Mouse (Mus musculus): ENCODE measurements around the gene Prkcz. TPM values are rescaled to one million over a fixed set of nuclear protein-coding genes. Genes with fewer than 3 reads are reported as not detected.

Prkcz gene
- polyA plus RNA-seq, 2 experiments, result 0.99 to 1.7 TPM

GRCm38 (mm10) chr4:155325773-155326172 lies 35.4 kb downstream of the Prkcz start:
- no peaks in the 10 kb centered on the region for H3K36me3 ChIP-seq (replicated peaks; ENCODE audit: control insufficient read depth, insufficient read depth, low read depth)
- no peak for ATAC-seq (ENCODE audit: insufficient read depth)
- no peaks in the 10 kb centered on the region for H3K9me3 ChIP-seq (ENCODE audit: control insufficient read depth, low read length)
- H3K4me2 ChIP-seq (ENCODE audit: low read depth), result no peak overlapping the region
- no peaks in the 10 kb centered on the region for H3K27me3 ChIP-seq (ENCODE audit: control insufficient read depth, insufficient read depth, low read length)
- no peak overlapping the region for H3K4me3 ChIP-seq (ENCODE audit: insufficient read depth in 1 of 2, low read depth in 2 of 2, low read length in 2 of 2)
- H3K27ac ChIP-seq, result no peak overlapping the region
- H3K9ac ChIP-seq (replicated peaks), result no peak overlapping the region
- no peaks in the 10 kb centered on the region; a peak in 1 of 4 replicates for H3K4me1 ChIP-seq (replicated peaks; ENCODE audit: control insufficient read depth in 2 of 2, insufficient read depth in 2 of 2, low read length in 1 of 2)
- TF ChIP-seq CTCF (IDR thresholded peaks at IDR 0.05; ENCODE audit: low read depth), result no peak
- no peak for TF ChIP-seq EP300 (IDR thresholded peaks at IDR 0.05; ENCODE audit: low read depth)
- no peak for DNase-seq (ENCODE audit: low read depth in 3 of 3, low spot score in 3 of 3)
- WGBS (ENCODE audit: insufficient replicate concordance), result 48% methylated on average over 5 of the region's 5 CpGs

- no peaks in the 10 kb centered on the region for H3K36me3 ChIP-seq (replicated peaks; ENCODE audit: control insufficient read depth, insufficient read depth, low read depth)
- DNase-seq (ENCODE audit: low read depth in 3 of 3, low spot score in 3 of 3) (no peak), ATAC-seq (ENCODE audit: insufficient read depth) (no peak)
- H3K4me2 ChIP-seq (ENCODE audit: low read depth), result no peak overlapping the region
- TF ChIP-seq CTCF (IDR thresholded peaks at IDR 0.05; ENCODE audit: low read depth), result no peak
- no peak for TF ChIP-seq EP300 (IDR thresholded peaks at IDR 0.05; ENCODE audit: low read depth)
- H3K4me1 ChIP-seq (replicated peaks; ENCODE audit: control insufficient read depth in 2 of 2, insufficient read depth in 2 of 2, low read length in 1 of 2), result no peaks in the 10 kb centered on the region; a peak in 1 of 4 replicates
- H3K4me3 ChIP-seq (ENCODE audit: insufficient read depth in 1 of 2, low read depth in 2 of 2, low read length in 2 of 2), result no peak overlapping the region
- H3K27me3 ChIP-seq (ENCODE audit: control insufficient read depth, insufficient read depth, low read length), result no peaks in the 10 kb centered on the region
- 45% methylated on average over 8 of the region's 8 CpGs for WGBS (ENCODE audit: insufficient replicate concordance)
- H3K27ac ChIP-seq, result no peak overlapping the region
- H3K9ac ChIP-seq (replicated peaks), result no peak overlapping the region
- H3K9me3 ChIP-seq (ENCODE audit: control insufficient read depth, low read length), result no peaks in the 10 kb centered on the region
Observed at GRCm38 (mm10) chr4:155324511-155324910, 36.6 kb downstream of the Prkcz start.

- Histone ChIP-seq H3K9ac (replicated peaks) (no peak overlapping the region), H3K27ac (no peak overlapping the region), H3K9me3 (ENCODE audit: control insufficient read depth, low read length) (no peaks in the 10 kb centered on the region), H3K4me2 (ENCODE audit: low read depth) (no peak overlapping the region), H3K27me3 (ENCODE audit: control insufficient read depth, insufficient read depth, low read length) (no peaks in the 10 kb centered on the region), H3K4me1 (replicated peaks; ENCODE audit: control insufficient read depth in 2 of 2, insufficient read depth in 2 of 2, low read length in 1 of 2) (no peaks in the 10 kb centered on the region; a peak in 1 of 4 replicates), H3K4me3 (ENCODE audit: insufficient read depth in 1 of 2, low read depth in 2 of 2, low read length in 2 of 2) (no peak overlapping the region), H3K36me3 (replicated peaks; ENCODE audit: control insufficient read depth, insufficient read depth, low read depth) (no peaks in the 10 kb centered on the region)
- no peak for ATAC-seq (ENCODE audit: insufficient read depth)
- 51% methylated on average over 3 of the region's 3 CpGs for WGBS (ENCODE audit: insufficient replicate concordance)
- no peak for TF ChIP-seq CTCF (IDR thresholded peaks at IDR 0.05; ENCODE audit: low read depth)
- TF ChIP-seq EP300 (IDR thresholded peaks at IDR 0.05; ENCODE audit: low read depth), result no peak
- no peak for DNase-seq (ENCODE audit: low read depth in 3 of 3, low spot score in 3 of 3)
Observed at GRCm38 (mm10) chr4:155323081-155323795, 37.9 kb downstream of the Prkcz start.

- Histone ChIP-seq H3K4me3 (ENCODE audit: insufficient read depth in 1 of 2, low read depth in 2 of 2, low read length in 2 of 2) (no peak overlapping the region), H3K9me3 (ENCODE audit: control insufficient read depth, low read length) (no peaks in the 10 kb centered on the region), H3K4me1 (replicated peaks; ENCODE audit: control insufficient read depth in 2 of 2, insufficient read depth in 2 of 2, low read length in 1 of 2) (no peaks in the 10 kb centered on the region; a peak in 1 of 4 replicates), H3K9ac (replicated peaks) (no peak overlapping the region), H3K27me3 (ENCODE audit: control insufficient read depth, insufficient read depth, low read length) (no peaks in the 10 kb centered on the region), H3K4me2 (ENCODE audit: low read depth) (no peak overlapping the region), H3K36me3 (replicated peaks; ENCODE audit: control insufficient read depth, insufficient read depth, low read depth) (no peaks in the 10 kb centered on the region), H3K27ac (no peak overlapping the region)
- no peak for ATAC-seq (ENCODE audit: insufficient read depth)
- WGBS (ENCODE audit: insufficient replicate concordance), result 44% methylated on average over 15 of the region's 15 CpGs
- peak in 1 of 3 experiments; percentile 11 for DNase-seq (ENCODE audit: low read depth in 3 of 3, low spot score in 3 of 3)
- TF ChIP-seq CTCF (IDR thresholded peaks at IDR 0.05; ENCODE audit: low read depth), result peak; percentile 79
- TF ChIP-seq EP300 (IDR thresholded peaks at IDR 0.05; ENCODE audit: low read depth), result no peak
Observed at GRCm38 (mm10) chr4:155320281-155321244, 40.6 kb downstream of the Prkcz start.

GRCm38 (mm10) chr4:155318266-155318665 lies 42.9 kb downstream of the Prkcz start:
- no peak overlapping the region for H3K4me2 ChIP-seq (ENCODE audit: low read depth)
- ATAC-seq (ENCODE audit: insufficient read depth) (0 out of 2 replicates have a peak, but pooled peaks have one; percentile 39), DNase-seq (ENCODE audit: low read depth in 3 of 3, low spot score in 3 of 3) (peak in 1 of 3 experiments; percentile 32)
- H3K4me3 ChIP-seq (ENCODE audit: insufficient read depth in 1 of 2, low read depth in 2 of 2, low read length in 2 of 2), result no peak overlapping the region
- WGBS (ENCODE audit: insufficient replicate concordance), result 24% methylated on average over 2 of the region's 2 CpGs
- H3K27ac ChIP-seq, result no peak overlapping the region
- no peaks in the 10 kb centered on the region for H3K4me1 ChIP-seq (replicated peaks; ENCODE audit: control insufficient read depth in 2 of 2, insufficient read depth in 2 of 2, low read length in 1 of 2)
- no peaks in the 10 kb centered on the region for H3K9me3 ChIP-seq (ENCODE audit: control insufficient read depth, low read length)
- H3K9ac ChIP-seq (replicated peaks), result no peak overlapping the region
- TF ChIP-seq CTCF (IDR thresholded peaks at IDR 0.05; ENCODE audit: low read depth) (no peak), EP300 (IDR thresholded peaks at IDR 0.05; ENCODE audit: low read depth) (no peak)
- no peaks in the 10 kb centered on the region for H3K36me3 ChIP-seq (replicated peaks; ENCODE audit: control insufficient read depth, insufficient read depth, low read depth)
- no peaks in the 10 kb centered on the region for H3K27me3 ChIP-seq (ENCODE audit: control insufficient read depth, insufficient read depth, low read length)
